Mouse (Mus musculus) neural tube, embryonic 11.5 days (tissue): Measurements from ENCODE around the gene Prmt2. TPM values are rescaled to one million over a fixed set of nuclear protein-coding genes. Genes with fewer than 3 reads are reported as not detected.

Source experiments
- ATAC-seq: fragments of 200-750 bp; cut with Nextera tagmentation; 2 replicates; pipeline ENCODE4 v1.8.0; 2017; ENCODE audit warnings: moderate number of reproducible peaks, mild to moderate bottlenecking, moderate TSS enrichment, moderate library complexity; ENCODE audit not compliant: insufficient read depth, low FRiP score, low TSS enrichment
- DNase-seq: peaks from one replicate; pipeline ENCODE4 v3.0.0-alpha.2; 2015; ENCODE audit warnings: low spot score
- H3K27ac ChIP-seq: fragments of 300-500 bp; sonication (generic); 2 replicates; pipeline ENCODE4 v1.5.1; 2014; ENCODE audit warnings: low read depth, mild to moderate bottlenecking, low read length
- H3K27me3 ChIP-seq: fragments of 300-500 bp; sonication (generic); 2 replicates; pipeline ENCODE4 v1.6.1; 2014; ENCODE audit warnings: mild to moderate bottlenecking, low read length, mixed read lengths; ENCODE audit not compliant: control insufficient read depth, insufficient read depth
- H3K36me3 ChIP-seq: fragments of 300-500 bp; sonication (generic); 2 replicates; pipeline ENCODE4 v1.6.1; 2014; ENCODE audit warnings: mild to moderate bottlenecking, low read length, moderate library complexity, mixed read lengths; ENCODE audit not compliant: control insufficient read depth, insufficient read depth
- H3K4me1 ChIP-seq: fragments of 300-500 bp; sonication (generic); 2 replicates; pipeline ENCODE4 v1.6.1; 2014; ENCODE audit warnings: low read length, mixed read lengths; ENCODE audit not compliant: control insufficient read depth, insufficient read depth
- H3K4me2 ChIP-seq: fragments of 300-500 bp; sonication (generic); 2 replicates; pipeline ENCODE4 v1.6.1; 2014; ENCODE audit warnings: low read depth, mild to moderate bottlenecking, moderate library complexity
- H3K4me3 ChIP-seq: fragments of 300-500 bp; sonication (generic); 2 replicates; pipeline ENCODE4 v1.5.1; 2014; ENCODE audit warnings: low read depth, low read length
- H3K9ac ChIP-seq: fragments of 300-500 bp; sonication (generic); 2 replicates; pipeline ENCODE4 v1.6.1; 2014; ENCODE audit warnings: mild to moderate bottlenecking, low read length
- H3K9me3 ChIP-seq: fragments of 300-500 bp; sonication (generic); 2 replicates; pipeline ENCODE4 v1.6.1; 2016; ENCODE audit warnings: low read length; ENCODE audit not compliant: control insufficient read depth
- WGBS: fragments of 180-500 bp; shearing (Covaris S2); extraction: QIAGEN DNeasy Blood & Tissue Kit; methylation state at CpG from one replicate; pipeline ENCODE4 v1.1.7; 2014; 5-methylcytosine and 5-hydroxymethylcytosine counted together
- polyA plus RNA-seq: library from polyadenylated mRNA; unstranded; fragments of >200 nt; fragmentation: Nextera tagmentation; extraction: Ambion mirVana; gene quantifications from 2 replicates; pipeline ENCODE4 v1.2.1, GENCODE M21; 2014

Prmt2 gene
- polyA plus RNA-seq, 1 experiment from 2014 or later = 116 TPM

DNA sequence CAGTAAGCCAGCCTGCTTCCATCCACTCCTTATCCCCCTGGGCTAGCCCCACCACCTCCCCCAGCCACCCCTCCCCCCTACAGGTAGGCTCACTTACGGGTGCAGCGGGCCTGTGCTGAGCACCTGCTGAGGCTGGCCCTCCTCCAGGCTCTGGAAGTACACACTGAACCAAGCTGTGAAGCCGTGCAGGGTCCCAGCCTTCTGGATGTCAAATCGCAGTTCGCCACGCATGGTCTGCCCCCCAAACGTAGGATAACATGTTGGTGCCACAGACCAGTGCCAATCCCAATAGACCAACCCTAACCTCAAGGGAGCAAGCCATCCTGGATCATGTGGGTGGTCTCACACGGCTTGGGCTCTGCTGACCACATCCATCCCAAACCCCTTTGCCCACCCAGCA is 28.4 kb downstream of the Prmt2 start:
- DNase-seq = no peak
- 84% methylated on average over 8 of the region's 8 CpGs for WGBS

DNA sequence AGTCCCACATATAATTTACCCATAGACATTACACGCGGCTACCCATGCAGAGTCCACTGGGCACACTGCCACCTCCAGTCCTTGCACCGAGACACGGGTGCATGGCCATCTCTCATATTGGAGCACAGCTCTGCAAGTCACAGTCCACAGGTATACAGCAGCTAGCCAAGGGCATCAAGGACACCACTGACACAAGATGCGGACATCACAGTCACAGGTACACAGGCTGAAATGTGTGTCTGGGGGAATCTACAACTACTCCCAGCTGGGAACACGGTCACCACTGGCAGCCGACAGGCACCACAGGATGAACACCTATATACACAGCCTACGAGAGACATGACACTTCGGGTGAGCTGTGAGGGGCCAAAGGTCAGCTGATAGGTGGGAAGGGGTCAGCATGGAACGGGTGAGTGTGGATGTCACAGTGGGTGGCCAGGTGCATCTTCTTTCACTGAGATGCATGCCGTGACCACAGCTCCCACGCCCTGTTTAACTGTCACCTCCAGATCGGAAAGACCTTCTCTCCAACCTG is 30.3 kb downstream of the Prmt2 start:
- Histone ChIP-seq H3K27ac (no peak overlapping the region), H3K4me2 (no peak overlapping the region), H3K9ac (no peak overlapping the region), H3K27me3 (no peaks in the 10 kb centered on the region), H3K9me3 (no peaks in the 10 kb centered on the region), H3K4me3 (no peak overlapping the region), H3K36me3 (peaks cover 2% of the 10 kb centered on the region; the same call in 1 of the 2 replicates), H3K4me1 (no peaks in the 10 kb centered on the region)
- no peak for ATAC-seq
- no peak for DNase-seq
- 93% methylated on average over 13 of the region's 13 CpGs for WGBS

More for the DNA sequence above, 28.4 kb downstream of the Prmt2 start:
- Histone ChIP-seq H3K4me2 (no peak overlapping the region), H3K36me3 (peaks cover 5% of the 10 kb centered on the region), H3K4me1 (no peaks in the 10 kb centered on the region), H3K27me3 (no peaks in the 10 kb centered on the region), H3K4me3 (no peak overlapping the region), H3K27ac (no peak overlapping the region), H3K9me3 (no peaks in the 10 kb centered on the region), H3K9ac (no peak overlapping the region)
- no peak for ATAC-seq

DNA sequence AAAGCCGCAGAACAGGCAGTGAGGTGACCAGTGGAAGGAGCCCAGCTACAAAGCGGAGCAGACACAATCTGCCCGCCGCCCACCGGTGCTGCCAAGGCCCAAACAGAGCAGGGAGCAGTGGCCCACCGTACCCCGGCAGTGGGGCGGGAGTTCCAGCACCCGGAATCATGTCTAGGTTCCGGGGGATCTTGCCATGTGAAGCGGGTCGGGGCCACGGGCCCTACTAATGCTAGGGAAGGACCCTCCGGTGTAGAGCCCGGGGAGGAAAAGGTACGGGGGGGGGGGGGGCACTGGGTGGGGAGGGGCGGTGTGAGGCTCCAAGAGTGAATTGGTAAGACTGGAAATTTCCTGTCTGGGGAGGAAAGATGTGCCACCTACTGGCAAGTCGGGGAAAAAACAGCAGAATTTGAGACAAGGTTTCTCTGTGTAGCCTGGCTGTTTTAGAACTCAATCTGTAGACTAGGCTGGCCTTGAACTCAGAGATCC is 33.8 kb downstream of the Prmt2 start:
- H3K9me3 ChIP-seq = no peaks in the 10 kb centered on the region
- no peaks in the 10 kb centered on the region for H3K27me3 ChIP-seq
- no peaks in the 10 kb centered on the region for H3K4me1 ChIP-seq
- H3K4me2 ChIP-seq = peak overlapping the region; percentile 45
- 15% methylated on average over 16 of the region's 18 CpGs for WGBS
- no peak overlapping the region for H3K27ac ChIP-seq
- 0 out of 2 replicates have a peak overlapping the region, but pooled peaks have one; percentile 29 for H3K9ac ChIP-seq
- DNase-seq (peak; percentile 28), ATAC-seq (no peak)
- H3K36me3 ChIP-seq = no peaks in the 10 kb centered on the region
- H3K4me3 ChIP-seq = peak overlapping the region; percentile 30

DNA sequence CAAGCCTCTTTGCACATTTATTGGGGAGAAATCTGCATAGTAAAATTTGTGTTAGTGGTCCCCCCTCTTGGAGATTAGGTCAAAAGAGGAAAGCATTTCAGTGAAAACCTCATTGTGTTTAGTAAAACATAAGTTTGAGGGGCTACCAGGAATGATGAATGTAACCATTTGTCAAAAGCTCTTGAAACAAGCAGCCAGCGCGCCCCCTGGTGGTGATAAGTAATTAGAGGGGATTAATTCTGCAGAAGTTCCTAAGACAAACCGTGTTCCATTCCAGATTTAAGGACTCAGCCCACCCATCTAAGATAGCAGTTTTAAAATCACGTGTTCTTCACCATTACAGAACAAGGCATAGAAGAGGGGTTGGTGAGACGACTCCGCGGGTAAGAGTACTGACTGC is 35.7 kb downstream of the Prmt2 start:
- Histone ChIP-seq H3K9me3 (no peaks in the 10 kb centered on the region), H3K27me3 (no peaks in the 10 kb centered on the region), H3K9ac (no peak overlapping the region), H3K27ac (no peak overlapping the region), H3K4me3 (no peak overlapping the region), H3K36me3 (no peaks in the 10 kb centered on the region), H3K4me1 (no peaks in the 10 kb centered on the region), H3K4me2 (no peak overlapping the region)
- 16% methylated on average over 7 of the region's 7 CpGs for WGBS
- ATAC-seq = no peak
- peak; percentile 62 for DNase-seq

DNA sequence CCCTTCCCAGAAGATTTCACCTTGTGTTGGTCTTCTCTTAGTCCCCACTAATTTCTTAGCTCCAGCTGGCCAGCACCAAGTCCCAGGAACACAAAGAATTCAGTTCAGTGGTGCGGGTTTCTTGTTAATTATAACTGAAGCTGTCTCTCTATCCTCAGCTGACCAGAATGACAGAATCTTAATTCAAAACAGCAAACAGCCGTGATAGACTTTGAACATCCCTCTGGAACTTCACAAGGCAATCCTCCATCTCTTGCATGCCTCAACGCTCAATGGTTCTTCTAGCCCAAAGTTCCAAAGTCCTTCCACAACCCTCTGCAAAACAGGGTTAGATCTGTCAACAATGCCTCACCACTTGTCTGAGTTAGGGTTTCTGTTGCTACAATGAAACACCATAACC is 36.2 kb downstream of the Prmt2 start:
- no peak overlapping the region for H3K4me2 ChIP-seq
- 87% methylated on average over 3 of the region's 3 CpGs for WGBS
- ATAC-seq (no peak), DNase-seq (no peak)
- no peaks in the 10 kb centered on the region for H3K9me3 ChIP-seq
- H3K36me3 ChIP-seq = no peaks in the 10 kb centered on the region
- H3K9ac ChIP-seq = no peak overlapping the region
- no peaks in the 10 kb centered on the region for H3K27me3 ChIP-seq
- no peak overlapping the region for H3K27ac ChIP-seq
- H3K4me3 ChIP-seq = no peak overlapping the region
- H3K4me1 ChIP-seq = no peaks in the 10 kb centered on the region

DNA sequence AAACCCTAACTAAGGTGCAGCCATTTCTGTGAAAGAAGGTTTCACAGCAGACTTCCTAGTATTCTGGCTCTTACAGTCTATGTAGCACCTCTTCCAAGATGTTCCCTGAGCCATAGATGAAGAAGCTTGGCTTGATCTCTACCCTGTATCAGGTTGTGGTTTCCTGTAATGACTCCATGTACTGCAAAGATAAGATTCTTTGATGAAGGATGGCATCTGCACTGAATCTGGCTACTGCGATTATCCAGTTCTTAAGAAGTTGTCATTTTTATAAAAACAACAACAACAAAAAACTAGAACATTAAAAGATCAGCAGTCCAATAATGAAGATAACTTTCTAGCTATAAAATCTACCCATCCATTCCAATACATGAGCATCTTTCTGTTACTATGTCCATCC is 49.7 kb downstream of the Prmt2 start:
- H3K27me3 ChIP-seq = no peaks in the 10 kb centered on the region
- no peaks in the 10 kb centered on the region for H3K9me3 ChIP-seq
- H3K4me1 ChIP-seq = no peaks in the 10 kb centered on the region
- 92% methylated on average over 1 of the region's 1 CpGs for WGBS
- H3K4me2 ChIP-seq = no peak overlapping the region
- no peak overlapping the region for H3K9ac ChIP-seq
- H3K4me3 ChIP-seq = no peak overlapping the region
- no peaks in the 10 kb centered on the region for H3K36me3 ChIP-seq
- no peak for ATAC-seq
- no peak for DNase-seq
- H3K27ac ChIP-seq = no peak overlapping the region

DNA sequence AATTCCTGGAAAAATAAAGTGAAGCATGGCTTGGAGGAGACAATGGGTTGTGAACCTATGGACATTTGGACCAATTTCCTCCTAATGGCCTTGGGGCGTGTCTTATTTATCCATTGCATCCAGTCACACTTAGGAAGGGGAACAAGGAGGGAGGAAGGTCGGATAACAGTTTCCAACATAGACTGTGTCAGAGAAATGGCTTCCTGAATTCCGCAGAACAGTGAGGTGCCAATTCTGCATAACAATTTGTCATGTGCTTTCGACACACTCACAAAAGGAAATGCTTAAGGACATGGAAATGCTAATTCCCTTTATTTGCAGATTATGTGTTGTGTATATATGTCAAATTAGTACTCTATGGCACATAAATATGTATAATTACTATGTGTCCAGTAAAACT is 52.4 kb downstream of the Prmt2 start:
- H3K27me3 ChIP-seq = no peaks in the 10 kb centered on the region
- H3K4me1 ChIP-seq = no peaks in the 10 kb centered on the region
- H3K9me3 ChIP-seq = no peaks in the 10 kb centered on the region
- no peak overlapping the region for H3K4me3 ChIP-seq
- ATAC-seq = no peak
- no peak overlapping the region for H3K9ac ChIP-seq
- no peak overlapping the region for H3K27ac ChIP-seq
- H3K4me2 ChIP-seq = no peak overlapping the region
- 82% methylated on average over 4 of the region's 4 CpGs for WGBS
- no peak for DNase-seq
- no peaks in the 10 kb centered on the region for H3K36me3 ChIP-seq

DNA sequence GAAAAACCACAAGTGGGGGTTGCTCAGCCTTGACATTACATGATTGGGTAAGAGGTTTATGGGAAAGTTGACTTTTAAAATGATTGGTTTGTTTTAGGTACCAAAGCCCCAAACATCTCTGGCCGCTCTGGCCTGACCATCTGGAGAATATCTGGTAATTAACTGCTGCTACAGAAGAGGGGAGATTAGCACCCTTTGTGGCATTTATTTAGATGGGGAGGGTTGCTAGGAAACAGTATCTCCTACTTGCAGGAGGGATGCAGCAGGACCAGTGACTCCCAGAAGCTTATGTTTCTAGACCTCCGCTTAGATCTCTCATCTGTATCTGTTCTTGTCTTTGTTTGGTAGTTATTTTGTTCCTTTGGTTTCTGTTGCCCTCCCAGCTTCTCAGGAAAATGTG is 62.8 kb downstream of the Prmt2 start:
- Histone ChIP-seq H3K36me3 (no peaks in the 10 kb centered on the region), H3K27me3 (no peaks in the 10 kb centered on the region), H3K9me3 (no peaks in the 10 kb centered on the region), H3K9ac (no peak overlapping the region), H3K4me1 (no peaks in the 10 kb centered on the region), H3K4me2 (no peak overlapping the region), H3K4me3 (no peak overlapping the region), H3K27ac (no peak overlapping the region)
- WGBS = 77% methylated on average over 2 of the region's 2 CpGs
- no peak for DNase-seq
- ATAC-seq = no peak

DNA sequence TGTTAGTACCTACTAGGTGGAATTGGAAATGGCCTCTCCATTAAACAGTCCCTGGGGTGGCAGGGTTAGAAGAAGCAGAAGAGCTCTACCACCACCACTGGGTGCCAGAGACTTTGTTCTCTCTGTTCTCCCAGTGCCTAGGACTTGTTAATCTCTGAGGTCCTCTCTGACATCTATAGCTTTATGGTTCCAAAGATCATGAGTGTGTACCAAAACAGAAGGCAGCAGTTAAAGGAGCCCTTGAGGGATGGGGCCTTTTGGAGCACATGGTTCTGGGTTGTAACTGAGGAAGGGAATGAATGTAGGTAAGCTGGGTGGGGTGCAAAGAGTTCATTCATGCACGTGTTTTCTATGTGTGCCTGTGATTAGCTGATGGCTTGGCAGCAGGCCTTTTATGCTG is 79.7 kb downstream of the Prmt2 start:
- H3K27ac ChIP-seq = no peak overlapping the region
- no peak overlapping the region for H3K9ac ChIP-seq
- no peaks in the 10 kb centered on the region for H3K9me3 ChIP-seq
- H3K27me3 ChIP-seq = no peaks in the 10 kb centered on the region
- DNase-seq = no peak
- no peak overlapping the region for H3K4me2 ChIP-seq
- H3K36me3 ChIP-seq = no peaks in the 10 kb centered on the region
- no peak overlapping the region for H3K4me3 ChIP-seq
- no peaks in the 10 kb centered on the region for H3K4me1 ChIP-seq
- WGBS = 70% methylated on average over 1 of the region's 1 CpGs
- no peak for ATAC-seq
